Mouse (Mus musculus) forebrain, embryonic 11.5 days (tissue): ENCODE results near the gene Pld4. TPM values are rescaled to one million over a fixed set of nuclear protein-coding genes. Genes with fewer than 3 reads are reported as not detected.

Experiments used
- ATAC-seq: fragments of 200-750 bp; cut with Nextera tagmentation; replicated peaks from 2 replicates; pipeline ENCODE4 v1.8.0; 2017; ENCODE audit warnings: moderate TSS enrichment; ENCODE audit not compliant: low FRiP score
- DNase-seq: peaks from one replicate; pipeline ENCODE4 v3.0.0-alpha.2; 2017; ENCODE audit warnings: low spot score
- H3K27ac ChIP-seq: fragments of 300-500 bp; sonication (generic); 2 replicates; pipeline ENCODE4 v1.5.1; 2014; ENCODE audit warnings: low read depth, low read length
- H3K27me3 ChIP-seq: fragments of 300-500 bp; sonication (generic); 2 replicates; pipeline ENCODE4 v1.6.1; 2014; ENCODE audit warnings: mild to moderate bottlenecking, low read length, mixed read lengths; ENCODE audit not compliant: control insufficient read depth, insufficient read depth
- H3K36me3 ChIP-seq: fragments of 300-500 bp; sonication (generic); 2 replicates; pipeline ENCODE4 v1.6.1; 2014; ENCODE audit warnings: mild to moderate bottlenecking, low read length, moderate library complexity, mixed read lengths; ENCODE audit not compliant: control insufficient read depth, insufficient read depth
- H3K4me1 ChIP-seq: fragments of 300-500 bp; sonication (generic); replicated peaks from 2 replicates; pipeline ENCODE4 v1.6.1; 2014; ENCODE audit warnings: low read length, mixed read lengths; ENCODE audit not compliant: control insufficient read depth, insufficient read depth
- H3K4me2 ChIP-seq: fragments of 300-500 bp; sonication (generic); 2 replicates; pipeline ENCODE4 v1.6.1; 2014; ENCODE audit warnings: low read depth, mild to moderate bottlenecking, low read length, moderate library complexity, mixed read lengths; ENCODE audit not compliant: severe bottlenecking
- H3K4me3 ChIP-seq: fragments of 300-500 bp; sonication (generic); 2 replicates; pipeline ENCODE4 v1.5.1; 2014; ENCODE audit warnings: low read depth, low read length
- H3K9ac ChIP-seq: fragments of 300-500 bp; sonication (generic); 2 replicates; pipeline ENCODE4 v1.6.1; 2014; ENCODE audit warnings: low read length
- H3K9me3 ChIP-seq: fragments of 300-500 bp; sonication (generic); 2 replicates; pipeline ENCODE4 v1.6.1; 2016; ENCODE audit warnings: low read length, mixed read lengths; ENCODE audit not compliant: control insufficient read depth
- WGBS: fragments of 180-500 bp; shearing (Covaris S2); extraction: QIAGEN DNeasy Blood & Tissue Kit; methylation state at CpG from one replicate; pipeline ENCODE4 v1.1.7; 2014; 5-methylcytosine and 5-hydroxymethylcytosine counted together
- polyA plus RNA-seq: library from polyadenylated mRNA; unstranded; fragments of >200 nt; fragmentation: Nextera tagmentation; extraction: Ambion mirVana; gene quantifications from 2 replicates; pipeline ENCODE4 v1.2.1, GENCODE M21; 2014

The Pld4 gene
- polyA plus RNA-seq, 1 experiment from 2014 or later = 3.7 TPM

GRCm38 (mm10) chr12:112798716-112799115 is 38.3 kb downstream of the Pld4 start:
- no peak overlapping the region for H3K9ac ChIP-seq
- H3K9me3 ChIP-seq = no peaks in the 10 kb centered on the region
- 80% methylated on average over 5 of the region's 5 CpGs for WGBS
- no peak for DNase-seq
- H3K4me2 ChIP-seq = no peak overlapping the region
- H3K27me3 ChIP-seq = peaks cover 13% of the 10 kb centered on the region
- H3K4me1 ChIP-seq = peaks cover 2% of the 10 kb centered on the region; the same call in 1 of the 2 replicates
- no peak overlapping the region for H3K27ac ChIP-seq
- H3K4me3 ChIP-seq = no peak overlapping the region
- no peaks in the 10 kb centered on the region for H3K36me3 ChIP-seq
- ATAC-seq = no peak

GRCm38 (mm10) chr12:112799237-112799970 is 38.9 kb downstream of the Pld4 start:
- H3K4me1 ChIP-seq = peaks cover 2% of the 10 kb centered on the region; the same call in 1 of the 2 replicates
- H3K36me3 ChIP-seq = no peaks in the 10 kb centered on the region
- no peak overlapping the region for H3K9ac ChIP-seq
- ATAC-seq (no peak), DNase-seq (no peak)
- WGBS = 82% methylated on average over 10 of the region's 10 CpGs
- no peak overlapping the region for H3K4me2 ChIP-seq
- H3K9me3 ChIP-seq = no peaks in the 10 kb centered on the region
- no peak overlapping the region for H3K4me3 ChIP-seq
- H3K27ac ChIP-seq = no peak overlapping the region
- peaks cover 13% of the 10 kb centered on the region for H3K27me3 ChIP-seq

GRCm38 (mm10) chr12:112800476-112800875 is 40.0 kb downstream of the Pld4 start:
- DNase-seq = peak; percentile 84
- H3K27ac ChIP-seq = no peak overlapping the region
- H3K9me3 ChIP-seq = no peaks in the 10 kb centered on the region
- peak; percentile 65 for ATAC-seq
- no peak overlapping the region for H3K4me3 ChIP-seq
- peaks cover 13% of the 10 kb centered on the region for H3K27me3 ChIP-seq
- no peak overlapping the region for H3K9ac ChIP-seq
- 10% methylated on average over 4 of the region's 4 CpGs for WGBS
- H3K4me2 ChIP-seq = no peak overlapping the region
- peaks cover 2% of the 10 kb centered on the region; the same call in 1 of the 2 replicates for H3K4me1 ChIP-seq
- no peaks in the 10 kb centered on the region for H3K36me3 ChIP-seq

- 5% methylated on average over 68 of the region's 69 CpGs for WGBS
- Histone ChIP-seq H3K27ac (no peak within 1 kb of the TSS), H3K4me1 (peaks cover 2% of the 10 kb centered on the region; the same call in 1 of the 2 replicates), H3K36me3 (no peaks in the 10 kb centered on the region), H3K27me3 (peaks cover 13% of the 10 kb centered on the region), H3K4me2 (peak within 1 kb of the TSS; percentile 100), H3K9me3 (no peaks in the 10 kb centered on the region), H3K4me3 (peak within 1 kb of the TSS; percentile 53), H3K9ac (peak within 1 kb of the TSS; percentile 60)
- peak; percentile 88 for DNase-seq
- peak; percentile 84 for ATAC-seq
Measured at GRCm38 (mm10) chr12:112801864-112802846, 41.7 kb downstream of the Pld4 start, which contains the start of gene Ahnak2. TSS of gene Ahnak2 (minus strand) at chr12:112802657.

DNA sequence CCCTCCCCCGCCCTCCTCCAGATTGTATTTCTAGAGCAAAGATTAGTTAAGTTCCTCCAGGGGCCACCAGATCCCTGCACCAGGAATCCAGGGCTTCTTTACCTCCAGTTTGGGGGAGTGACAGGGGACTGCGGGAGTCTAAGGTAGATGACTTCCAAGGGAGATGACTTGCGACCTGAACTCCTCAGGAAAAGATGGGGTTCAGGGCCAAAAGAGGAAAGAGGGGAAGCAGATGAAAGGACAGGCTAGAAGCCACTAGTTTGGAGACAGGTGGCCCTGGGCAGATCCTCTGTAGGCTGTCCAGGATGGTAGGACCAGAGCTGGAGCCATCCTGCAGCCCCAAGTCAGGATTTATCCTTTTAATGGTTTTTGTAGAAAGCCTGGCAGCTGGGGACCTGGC is 42.5 kb downstream of the Pld4 start:
- no peak overlapping the region for H3K27ac ChIP-seq
- ATAC-seq (no peak), DNase-seq (no peak)
- H3K9me3 ChIP-seq = no peaks in the 10 kb centered on the region
- no peak overlapping the region for H3K4me3 ChIP-seq
- no peaks in the 10 kb centered on the region for H3K36me3 ChIP-seq
- H3K9ac ChIP-seq = no peak overlapping the region
- peaks cover 2% of the 10 kb centered on the region; the same call in 1 of the 2 replicates for H3K4me1 ChIP-seq
- peaks cover 13% of the 10 kb centered on the region for H3K27me3 ChIP-seq
- no peak overlapping the region for H3K4me2 ChIP-seq
- WGBS = 29% methylated on average over 2 of the region's 3 CpGs

DNA sequence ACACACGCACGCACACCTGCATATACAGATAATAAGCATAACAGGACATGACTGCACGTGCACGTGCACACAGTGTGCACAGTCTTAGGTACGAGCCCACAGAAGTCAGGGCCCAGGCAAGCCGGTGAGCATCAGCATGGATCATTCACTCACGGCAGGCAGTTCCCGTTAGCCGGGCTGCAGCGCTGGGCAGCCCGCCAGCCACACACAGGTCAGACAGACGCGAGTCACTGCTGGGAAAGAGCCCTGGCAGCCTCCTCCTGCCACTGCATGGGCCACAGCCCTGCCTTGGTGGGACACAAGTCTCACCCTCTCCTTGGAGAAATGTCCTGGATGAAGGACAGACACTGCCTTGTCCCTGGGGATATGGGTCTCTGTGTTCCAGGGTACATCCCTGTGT is 43.6 kb downstream of the Pld4 start:
- Histone ChIP-seq H3K27ac (no peak overlapping the region), H3K4me2 (no peak overlapping the region), H3K27me3 (peaks cover 13% of the 10 kb centered on the region), H3K36me3 (no peaks in the 10 kb centered on the region), H3K4me3 (no peak overlapping the region), H3K9me3 (no peaks in the 10 kb centered on the region), H3K9ac (no peak overlapping the region), H3K4me1 (peaks cover 6% of the 10 kb centered on the region; the same call in 1 of the 2 replicates)
- ATAC-seq (no peak), DNase-seq (no peak)
- WGBS = 63% methylated on average over 13 of the region's 13 CpGs

DNA sequence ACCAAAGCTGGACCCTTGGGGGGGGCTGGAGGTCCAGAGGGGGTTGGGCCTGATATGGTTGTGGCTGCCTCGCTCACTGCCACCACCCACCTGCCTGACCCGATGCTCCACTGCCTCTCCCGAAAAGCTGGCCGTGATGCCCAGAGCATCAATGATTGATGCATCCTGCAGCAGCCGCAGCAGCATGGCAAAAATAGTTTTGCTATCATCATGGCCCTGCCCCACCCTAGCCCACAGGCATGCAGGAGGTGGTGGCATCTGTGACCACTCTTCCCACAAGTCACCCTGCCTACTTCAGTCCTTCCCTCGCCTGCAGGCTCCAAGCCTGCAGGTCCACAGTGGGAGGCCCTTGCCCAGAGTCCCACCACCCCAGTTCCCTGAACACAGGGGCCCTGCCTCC is 45.6 kb downstream of the Pld4 start:
- H3K9me3 ChIP-seq = no peaks in the 10 kb centered on the region
- H3K9ac ChIP-seq = no peak overlapping the region
- H3K4me1 ChIP-seq = peaks cover 12% of the 10 kb centered on the region
- peaks cover 7% of the 10 kb centered on the region for H3K27me3 ChIP-seq
- no peak for DNase-seq
- no peaks in the 10 kb centered on the region for H3K36me3 ChIP-seq
- no peak overlapping the region for H3K4me3 ChIP-seq
- WGBS = 79% methylated on average over 6 of the region's 6 CpGs
- H3K4me2 ChIP-seq = no peak overlapping the region
- no peak for ATAC-seq
- H3K27ac ChIP-seq = no peak overlapping the region

DNA sequence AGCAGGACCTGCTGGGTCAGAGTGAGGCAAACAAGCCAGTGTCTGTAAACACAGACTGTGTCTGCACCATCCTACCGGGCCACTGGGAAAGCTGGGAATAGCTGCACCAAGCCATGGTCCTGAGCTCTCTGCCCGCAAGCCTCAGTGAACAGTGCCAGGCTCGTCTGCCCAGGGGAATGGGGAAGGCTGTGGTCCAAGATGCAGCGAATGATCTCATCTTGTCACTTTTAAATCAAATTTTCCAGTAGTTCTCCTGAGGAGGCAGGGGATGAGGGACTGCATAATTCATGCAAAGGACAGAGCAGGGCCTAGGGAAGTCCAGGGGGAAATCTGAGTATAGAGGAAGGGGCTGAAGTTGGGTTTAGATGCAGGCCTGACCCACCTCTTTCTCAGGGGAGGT is 47.3 kb downstream of the Pld4 start:
- H3K4me1 ChIP-seq = peaks cover 10% of the 10 kb centered on the region
- WGBS = 83% methylated on average over 4 of the region's 4 CpGs
- no peak overlapping the region; the same call in none of the 2 replicates for H3K9ac ChIP-seq
- H3K9me3 ChIP-seq = no peaks in the 10 kb centered on the region
- H3K4me2 ChIP-seq = no peak overlapping the region
- no peak for DNase-seq
- no peak overlapping the region for H3K4me3 ChIP-seq
- H3K27me3 ChIP-seq = no peaks in the 10 kb centered on the region; the same call in 1 of the 2 replicates
- no peaks in the 10 kb centered on the region for H3K36me3 ChIP-seq
- no peak overlapping the region for H3K27ac ChIP-seq
- no peak for ATAC-seq
